Mouse (Mus musculus) lung, postnatal 0 days (tissue): ENCODE measurements around the gene Tenm1.

Experiments
- CTCF ChIP-seq: IDR thresholded peaks from 2 replicates; pipeline ENCODE4 v1.5.1; 2016; ENCODE audit warnings: antibody characterized with exemption, mild to moderate bottlenecking
- EP300 ChIP-seq: IDR thresholded peaks from 2 replicates; pipeline ENCODE4 v1.6.1; 2016; ENCODE audit warnings: antibody characterized with exemption, mild to moderate bottlenecking, control low read depth

- no peak for TF ChIP-seq CTCF
- no peak for TF ChIP-seq EP300
Measured at GRCm38 (mm10) chrX:42647131-42647530, 781.8 kb downstream of the Tenm1 start.
